Mouse (Mus musculus): ENCODE data around the gene Gm9844.

DNA sequence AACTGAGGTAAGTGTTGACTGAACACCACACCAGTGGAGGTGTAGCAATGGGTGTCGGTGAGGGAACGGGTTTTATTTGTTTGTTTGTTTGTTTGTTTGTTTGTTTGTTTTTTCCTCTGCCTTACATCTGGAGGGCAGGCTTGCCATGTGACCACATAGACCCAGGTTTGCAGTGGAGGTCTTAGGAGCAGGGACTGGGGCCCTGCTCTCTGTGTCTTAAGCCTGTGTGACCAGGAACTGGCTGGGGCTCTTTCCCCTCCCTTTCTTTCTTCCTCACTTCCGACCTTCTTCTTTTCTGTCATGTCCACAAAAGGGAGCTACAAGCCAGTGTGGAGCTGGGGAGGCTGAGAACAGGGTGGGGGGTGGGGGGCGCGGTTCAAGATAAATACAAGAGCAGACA, 35.9 kb downstream of the Gm9844 start:
- TF ChIP-seq MAFK (IDR thresholded peaks at IDR 0.05; ENCODE audit: borderline replicate concordance, low read depth, low read length): no peak
- TF ChIP-seq POLR2A (IDR thresholded peaks at IDR 0.05; ENCODE audit: control insufficient read depth in 1 of 2, insufficient read depth in 1 of 2, low read depth in 1 of 2, low read length in 2 of 2, poor library complexity in 1 of 2): no peak
- TF ChIP-seq EP300 (IDR thresholded peaks at IDR 0.05; ENCODE audit: low read depth in 1 of 2, low read length in 2 of 2): no peak
- no peak for TF ChIP-seq MAZ (IDR thresholded peaks at IDR 0.05; ENCODE audit: low read depth, low read length)
- TF ChIP-seq ETS1 (IDR thresholded peaks at IDR 0.05; ENCODE audit: low read depth, low read length): no peak
- no peak for TF ChIP-seq CTCF (IDR thresholded peaks at IDR 0.05 in 2 of 3, conservative IDR thresholded peaks at IDR 0.05 in 1 of 3; ENCODE audit: control insufficient read depth in 1 of 3, insufficient read depth in 1 of 3, low read depth in 2 of 3, low read length in 3 of 3, poor library complexity in 1 of 3, severe bottlenecking in 1 of 3)
- no peak for TF ChIP-seq USF1 (IDR thresholded peaks at IDR 0.05; ENCODE audit: low read depth, low read length)
- TF ChIP-seq GABPA (IDR thresholded peaks at IDR 0.05; ENCODE audit: low read depth, low read length): no peak
- TF ChIP-seq CHD2 (IDR thresholded peaks at IDR 0.05; ENCODE audit: low read length): no peak
